Mouse (Mus musculus): Measurements from ENCODE around the gene Klf6. TPM values are rescaled to one million over a fixed set of nuclear protein-coding genes. Genes with fewer than 3 reads are reported as not detected.

The Klf6 gene
- polyA plus RNA-seq, 1 experiment from 2014 or later = 23.9 TPM

DNA sequence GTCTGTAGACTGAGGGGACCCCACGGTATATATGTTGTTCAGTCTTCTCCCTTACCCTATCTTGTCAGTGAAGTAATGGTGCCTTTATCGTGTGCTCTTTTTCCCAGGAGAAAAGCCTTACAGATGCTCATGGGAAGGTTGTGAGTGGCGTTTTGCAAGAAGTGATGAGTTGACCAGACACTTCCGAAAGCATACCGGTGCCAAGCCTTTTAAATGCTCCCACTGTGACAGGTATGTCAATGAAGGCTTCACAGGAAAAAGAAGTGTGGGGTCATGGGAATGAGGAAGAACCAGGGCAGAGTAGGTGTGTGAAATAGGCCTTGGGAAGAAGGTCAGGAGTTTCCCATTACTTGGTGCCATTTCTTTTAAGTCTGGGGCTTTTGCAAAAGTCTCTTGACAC is 5.2 kb downstream of the Klf6 start:
- no peak for DNase-seq (ENCODE audit: low spot score)
- 94% methylated on average over 5 of the region's 5 CpGs for WGBS
- Histone ChIP-seq H3K9me3 (ENCODE audit: control insufficient read depth, low read length) (no peaks in the 10 kb centered on the region), H3K27ac (replicated peaks; ENCODE audit: low read depth, low read length) (no peak overlapping the region), H3K4me1 (ENCODE audit: control insufficient read depth, insufficient read depth, low read length) (0 out of 2 replicates have a peak, but pooled peaks cover 2% of the 10 kb centered on the region), H3K9ac (ENCODE audit: low read length) (no peak overlapping the region), H3K36me3 (ENCODE audit: control insufficient read depth, insufficient read depth, low read length) (peaks cover 7% of the 10 kb centered on the region; the same call in 1 of the 2 replicates), H3K4me3 (ENCODE audit: low read depth, low read length) (no peak overlapping the region), H3K4me2 (ENCODE audit: low read depth, severe bottlenecking) (no peak overlapping the region), H3K27me3 (ENCODE audit: control insufficient read depth, insufficient read depth, low read length) (no peaks in the 10 kb centered on the region)
- ATAC-seq (ENCODE audit: insufficient number of reproducible peaks, low FRiP score, low TSS enrichment, low read depth) = no peak

DNA sequence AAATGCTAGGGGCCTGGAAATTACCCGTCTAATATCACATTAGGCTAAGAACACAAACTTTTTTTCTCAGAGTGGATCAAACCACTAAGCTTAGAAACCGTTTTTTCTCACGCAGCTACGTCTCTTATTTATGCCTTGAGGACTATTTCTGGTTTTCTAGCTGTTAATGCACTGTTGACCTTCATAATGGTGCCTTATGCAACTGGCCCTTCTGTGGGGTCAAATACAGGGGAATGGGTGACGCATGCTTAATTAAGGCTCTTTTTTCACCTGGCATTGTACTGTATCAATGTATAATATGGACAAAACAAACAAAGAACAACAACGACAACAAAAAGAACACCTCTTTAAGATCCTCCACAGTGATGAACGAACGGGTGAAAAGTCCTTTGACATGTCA is 7.1 kb downstream of the Klf6 start:
- DNase-seq (ENCODE audit: low spot score) (no peak), ATAC-seq (ENCODE audit: insufficient number of reproducible peaks, low FRiP score, low TSS enrichment, low read depth) (no peak)
- Histone ChIP-seq H3K27ac (replicated peaks; ENCODE audit: low read depth, low read length) (no peak overlapping the region), H3K27me3 (ENCODE audit: control insufficient read depth, insufficient read depth, low read length) (no peaks in the 10 kb centered on the region), H3K4me1 (ENCODE audit: control insufficient read depth, insufficient read depth, low read length) (0 out of 2 replicates have a peak, but pooled peaks cover 2% of the 10 kb centered on the region), H3K9me3 (ENCODE audit: control insufficient read depth, low read length) (no peaks in the 10 kb centered on the region), H3K36me3 (ENCODE audit: control insufficient read depth, insufficient read depth, low read length) (peaks cover 7% of the 10 kb centered on the region; the same call in 1 of the 2 replicates), H3K4me3 (ENCODE audit: low read depth, low read length) (no peak overlapping the region), H3K4me2 (ENCODE audit: low read depth, severe bottlenecking) (no peak overlapping the region), H3K9ac (ENCODE audit: low read length) (no peak overlapping the region)
- 89% methylated on average over 8 of the region's 8 CpGs for WGBS

DNA sequence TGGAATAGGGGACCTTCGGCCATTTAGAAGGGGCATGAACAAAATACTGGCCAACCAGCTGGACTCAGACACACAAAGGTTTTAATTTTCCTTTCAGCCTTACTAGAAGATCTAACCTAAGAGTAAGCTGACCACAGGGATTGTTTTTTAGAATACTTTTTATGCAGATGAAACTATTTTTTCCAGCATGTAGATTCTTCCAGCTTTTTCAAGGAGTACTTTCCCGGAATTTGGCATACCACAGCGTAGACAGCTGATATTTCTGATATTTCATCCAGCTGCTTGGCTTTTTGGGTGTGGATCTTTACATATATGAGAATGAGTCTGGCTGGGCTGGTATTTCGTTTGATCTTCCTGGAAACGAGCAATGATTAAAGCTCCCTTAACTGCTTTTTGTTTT is 8.2 kb downstream of the Klf6 start:
- Histone ChIP-seq H3K4me1 (ENCODE audit: control insufficient read depth, insufficient read depth, low read length) (0 out of 2 replicates have a peak, but pooled peaks cover 2% of the 10 kb centered on the region), H3K4me3 (ENCODE audit: low read depth, low read length) (no peak overlapping the region), H3K4me2 (ENCODE audit: low read depth, severe bottlenecking) (no peak overlapping the region), H3K27ac (replicated peaks; ENCODE audit: low read depth, low read length) (no peak overlapping the region), H3K36me3 (ENCODE audit: control insufficient read depth, insufficient read depth, low read length) (peaks cover 7% of the 10 kb centered on the region; the same call in 1 of the 2 replicates), H3K9me3 (ENCODE audit: control insufficient read depth, low read length) (no peaks in the 10 kb centered on the region), H3K9ac (ENCODE audit: low read length) (no peak overlapping the region), H3K27me3 (ENCODE audit: control insufficient read depth, insufficient read depth, low read length) (no peaks in the 10 kb centered on the region)
- no peak for DNase-seq (ENCODE audit: low spot score)
- no peak for ATAC-seq (ENCODE audit: insufficient number of reproducible peaks, low FRiP score, low TSS enrichment, low read depth)
- 71% methylated on average over 5 of the region's 5 CpGs for WGBS

DNA sequence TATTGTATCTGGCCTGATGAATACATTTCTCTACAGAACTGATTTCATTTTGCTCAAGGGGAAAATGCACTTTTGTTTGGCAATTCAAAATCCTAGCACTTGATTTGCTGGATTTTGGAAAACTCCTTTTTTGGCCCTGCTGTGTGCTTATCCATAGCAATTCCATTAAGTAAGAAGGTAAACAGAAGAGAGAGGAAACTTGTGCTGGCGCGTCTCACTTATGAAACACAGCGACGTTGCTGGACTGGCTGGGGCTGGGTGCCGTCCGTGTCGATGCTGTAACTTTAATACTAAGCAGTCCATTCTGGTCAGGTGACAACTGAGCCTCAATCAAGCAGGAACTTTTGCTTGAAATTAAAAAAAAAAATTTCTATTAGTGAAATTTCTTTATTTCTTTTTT is 8.6 kb downstream of the Klf6 start:
- 21% methylated on average over 7 of the region's 7 CpGs for WGBS
- ATAC-seq (ENCODE audit: insufficient number of reproducible peaks, low FRiP score, low TSS enrichment, low read depth) (no peak), DNase-seq (ENCODE audit: low spot score) (no peak)
- Histone ChIP-seq H3K36me3 (ENCODE audit: control insufficient read depth, insufficient read depth, low read length) (peaks cover 7% of the 10 kb centered on the region; the same call in 1 of the 2 replicates), H3K27me3 (ENCODE audit: control insufficient read depth, insufficient read depth, low read length) (no peaks in the 10 kb centered on the region), H3K4me3 (ENCODE audit: low read depth, low read length) (no peak overlapping the region), H3K9me3 (ENCODE audit: control insufficient read depth, low read length) (no peaks in the 10 kb centered on the region), H3K9ac (ENCODE audit: low read length) (no peak overlapping the region), H3K4me2 (ENCODE audit: low read depth, severe bottlenecking) (no peak overlapping the region), H3K4me1 (ENCODE audit: control insufficient read depth, insufficient read depth, low read length) (0 out of 2 replicates have a peak, but pooled peaks cover 2% of the 10 kb centered on the region), H3K27ac (replicated peaks; ENCODE audit: low read depth, low read length) (no peak overlapping the region)

DNA sequence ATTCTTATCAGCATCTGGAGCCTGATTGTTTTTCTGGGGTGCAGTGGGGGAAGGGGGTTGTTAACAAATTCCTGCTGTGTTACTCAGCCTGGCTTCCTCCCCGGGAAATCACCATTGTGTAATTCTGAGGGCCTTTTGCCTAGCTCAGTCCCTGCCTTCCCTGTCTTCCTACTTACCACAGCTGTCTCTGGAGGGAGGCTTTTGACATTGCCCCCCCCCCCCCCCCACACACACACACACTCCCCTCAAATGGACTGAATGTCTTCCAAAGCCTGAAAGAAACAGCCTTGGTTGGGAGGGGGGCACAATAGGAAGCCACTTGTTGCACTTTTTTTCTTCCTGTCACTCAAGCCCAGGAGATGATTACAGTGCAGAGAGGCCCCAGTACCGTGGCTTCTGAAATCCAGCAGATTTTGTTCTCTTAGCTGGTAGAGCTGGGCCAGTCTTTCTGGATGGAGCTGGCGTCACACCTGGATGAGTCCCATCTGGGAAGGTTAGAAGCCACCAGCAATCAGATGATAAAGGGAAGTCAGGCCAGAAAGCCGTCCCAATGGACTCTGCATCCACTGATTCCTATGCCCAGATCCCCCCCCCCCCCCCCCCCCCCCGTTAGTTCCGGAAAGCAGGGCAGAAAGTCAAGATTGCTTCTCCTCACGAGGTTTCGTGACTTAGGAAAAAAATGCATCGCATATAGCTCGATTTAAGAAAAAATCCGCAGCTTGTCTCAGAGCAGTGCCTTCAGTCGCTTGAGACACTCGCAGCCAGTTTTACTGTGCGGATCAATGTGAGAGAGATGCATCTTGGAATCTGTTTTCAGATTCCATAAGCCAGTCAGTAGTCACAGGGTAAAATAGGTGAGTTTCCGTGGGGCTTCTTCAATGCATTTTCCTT is 9.3 kb downstream of the Klf6 start:
- Histone ChIP-seq H3K36me3 (ENCODE audit: control insufficient read depth, insufficient read depth, low read length) (peaks cover 7% of the 10 kb centered on the region; the same call in 1 of the 2 replicates), H3K27ac (replicated peaks; ENCODE audit: low read depth, low read length) (no peak overlapping the region), H3K4me2 (ENCODE audit: low read depth, severe bottlenecking) (no peak overlapping the region), H3K9ac (ENCODE audit: low read length) (no peak overlapping the region), H3K27me3 (ENCODE audit: control insufficient read depth, insufficient read depth, low read length) (no peaks in the 10 kb centered on the region), H3K4me3 (ENCODE audit: low read depth, low read length) (no peak overlapping the region), H3K9me3 (ENCODE audit: control insufficient read depth, low read length) (no peaks in the 10 kb centered on the region), H3K4me1 (ENCODE audit: control insufficient read depth, insufficient read depth, low read length) (0 out of 2 replicates have a peak, but pooled peaks cover 2% of the 10 kb centered on the region)
- 27% methylated on average over 15 of the region's 15 CpGs for WGBS
- ATAC-seq (ENCODE audit: insufficient number of reproducible peaks, low FRiP score, low TSS enrichment, low read depth) (no peak), DNase-seq (ENCODE audit: low spot score) (no peak)

DNA sequence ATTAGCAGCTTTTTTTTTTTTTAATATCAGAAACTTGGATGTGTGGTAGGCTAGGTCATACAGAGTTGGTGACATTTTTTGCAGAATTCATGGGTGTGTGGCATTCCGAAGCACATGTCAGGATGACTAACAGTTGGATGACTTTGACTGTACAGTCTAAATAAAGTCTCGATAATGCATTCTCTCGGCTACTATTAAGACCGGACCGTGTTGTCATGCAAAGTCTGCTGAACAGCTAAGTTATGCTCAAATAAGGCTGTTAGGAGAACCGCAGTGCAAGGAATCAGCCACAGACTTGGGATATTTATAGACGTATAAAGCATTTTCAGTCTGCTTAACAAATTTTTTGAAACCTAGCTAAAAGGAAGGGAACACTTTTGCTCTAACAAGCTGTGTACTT is 10.1 kb downstream of the Klf6 start:
- no peak for ATAC-seq (ENCODE audit: insufficient number of reproducible peaks, low FRiP score, low TSS enrichment, low read depth)
- Histone ChIP-seq H3K27me3 (ENCODE audit: control insufficient read depth, insufficient read depth, low read length) (no peaks in the 10 kb centered on the region), H3K4me3 (ENCODE audit: low read depth, low read length) (no peak overlapping the region), H3K36me3 (ENCODE audit: control insufficient read depth, insufficient read depth, low read length) (peaks cover 5% of the 10 kb centered on the region; the same call in 1 of the 2 replicates), H3K4me1 (ENCODE audit: control insufficient read depth, insufficient read depth, low read length) (0 out of 2 replicates have a peak, but pooled peaks cover 2% of the 10 kb centered on the region), H3K4me2 (ENCODE audit: low read depth, severe bottlenecking) (no peak overlapping the region), H3K9ac (ENCODE audit: low read length) (no peak overlapping the region), H3K9me3 (ENCODE audit: control insufficient read depth, low read length) (no peaks in the 10 kb centered on the region), H3K27ac (replicated peaks; ENCODE audit: low read depth, low read length) (no peak overlapping the region)
- 89% methylated on average over 7 of the region's 7 CpGs for WGBS
- no peak for DNase-seq (ENCODE audit: low spot score)

DNA sequence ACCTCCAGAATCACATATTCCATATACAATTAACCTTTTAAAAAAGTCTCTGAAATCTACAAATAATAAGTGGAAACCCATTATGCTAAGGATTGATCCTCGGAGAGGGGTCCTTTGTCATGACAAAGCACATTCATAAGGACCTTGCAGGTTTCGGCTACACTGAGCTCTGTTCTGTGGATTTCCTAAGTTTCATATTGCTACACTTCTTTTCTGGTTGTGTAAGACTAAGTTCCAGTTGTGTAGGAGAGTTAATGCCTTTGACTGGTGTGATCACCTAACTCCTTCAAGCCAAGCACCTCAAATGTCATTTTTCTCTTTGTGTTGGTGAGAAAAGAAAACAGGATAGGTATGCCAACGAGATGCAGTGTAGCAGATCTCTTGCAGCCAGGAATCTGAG is 12.4 kb downstream of the Klf6 start:
- no peaks in the 10 kb centered on the region for H3K9me3 ChIP-seq (ENCODE audit: control insufficient read depth, low read length)
- H3K4me1 ChIP-seq (ENCODE audit: control insufficient read depth, insufficient read depth, low read length) = 0 out of 2 replicates have a peak, but pooled peaks cover 2% of the 10 kb centered on the region
- DNase-seq (ENCODE audit: low spot score) (no peak), ATAC-seq (ENCODE audit: insufficient number of reproducible peaks, low FRiP score, low TSS enrichment, low read depth) (no peak)
- no peak overlapping the region for H3K4me3 ChIP-seq (ENCODE audit: low read depth, low read length)
- WGBS = 87% methylated on average over 3 of the region's 3 CpGs
- no peak overlapping the region for H3K4me2 ChIP-seq (ENCODE audit: low read depth, severe bottlenecking)
- no peaks in the 10 kb centered on the region for H3K27me3 ChIP-seq (ENCODE audit: control insufficient read depth, insufficient read depth, low read length)
- H3K27ac ChIP-seq (replicated peaks; ENCODE audit: low read depth, low read length) = no peak overlapping the region
- H3K9ac ChIP-seq (ENCODE audit: low read length) = no peak overlapping the region
- H3K36me3 ChIP-seq (ENCODE audit: control insufficient read depth, insufficient read depth, low read length) = no peaks in the 10 kb centered on the region

DNA sequence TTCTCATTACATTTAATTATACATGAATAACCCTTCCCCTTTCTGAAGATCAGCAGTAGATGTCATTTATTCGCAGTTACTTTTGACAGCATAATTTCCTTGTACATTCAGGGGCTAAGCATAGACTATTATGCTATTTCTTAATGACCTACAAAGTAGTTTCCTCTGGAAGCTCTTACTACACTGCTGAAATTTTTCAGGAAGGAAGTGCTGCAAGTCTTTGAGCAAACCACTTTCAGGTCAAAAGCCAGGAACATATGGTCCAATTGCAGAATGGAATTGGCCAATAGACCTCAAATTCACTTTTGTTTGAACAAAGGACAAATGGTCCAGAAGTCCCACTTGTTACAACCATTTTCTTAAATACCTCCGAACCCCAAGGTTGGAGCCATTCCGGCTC is 14.2 kb downstream of the Klf6 start:
- 0 out of 2 replicates have a peak, but pooled peaks cover under 1% of the 10 kb centered on the region for H3K4me1 ChIP-seq (ENCODE audit: control insufficient read depth, insufficient read depth, low read length)
- H3K4me3 ChIP-seq (ENCODE audit: low read depth, low read length) = no peak overlapping the region
- H3K27ac ChIP-seq (replicated peaks; ENCODE audit: low read depth, low read length) = no peak overlapping the region
- no peaks in the 10 kb centered on the region for H3K27me3 ChIP-seq (ENCODE audit: control insufficient read depth, insufficient read depth, low read length)
- no peak overlapping the region for H3K9ac ChIP-seq (ENCODE audit: low read length)
- no peaks in the 10 kb centered on the region for H3K9me3 ChIP-seq (ENCODE audit: control insufficient read depth, low read length)
- H3K4me2 ChIP-seq (ENCODE audit: low read depth, severe bottlenecking) = no peak overlapping the region
- WGBS = 95% methylated on average over 3 of the region's 3 CpGs
- ATAC-seq (ENCODE audit: insufficient number of reproducible peaks, low FRiP score, low TSS enrichment, low read depth) (no peak), DNase-seq (ENCODE audit: low spot score) (no peak)
- no peaks in the 10 kb centered on the region for H3K36me3 ChIP-seq (ENCODE audit: control insufficient read depth, insufficient read depth, low read length)
